Mouse (Mus musculus) lung, embryonic 15.5 days (tissue): ENCODE results near the gene Cfap299. TPM values are rescaled to one million over a fixed set of nuclear protein-coding genes. Genes with fewer than 3 reads are reported as not detected.
A peak's percentile ranks its signal among the peaks of the same experiment; 100 is the strongest.
"Not testable (repeated sequence)": the region's sequence is repeated elsewhere in the genome, so short reads cannot be mapped to it uniquely, and the experiment has no call there.

Experiments used
- ATAC-seq: fragments of 200-750 bp; cut with Nextera tagmentation; 2 replicates; pipeline ENCODE4 v1.8.0; 2017; ENCODE audit warnings: moderate number of reproducible peaks, borderline replicate concordance; ENCODE audit not compliant: low FRiP score, low TSS enrichment; ENCODE audit errors: extremely low read depth
- H3K27ac ChIP-seq: fragments of 300-500 bp; sonication (generic); 2 replicates; pipeline ENCODE4 v1.5.1; 2015; ENCODE audit warnings: moderate library complexity, mild to moderate bottlenecking, inconsistent platforms
- H3K27me3 ChIP-seq: fragments of 300-500 bp; sonication (generic); 2 replicates; pipeline ENCODE4 v1.6.1; 2015; ENCODE audit warnings: inconsistent platforms
- H3K36me3 ChIP-seq: fragments of 300-500 bp; sonication (generic); 2 replicates; pipeline ENCODE4 v1.6.1; 2015; ENCODE audit warnings: inconsistent platforms
- H3K4me1 ChIP-seq: fragments of 300-500 bp; sonication (generic); 2 replicates; pipeline ENCODE4 v1.6.1; 2015; ENCODE audit warnings: inconsistent platforms
- H3K4me2 ChIP-seq: fragments of 300-500 bp; sonication (generic); 2 replicates; pipeline ENCODE4 v1.6.1; 2015; ENCODE audit warnings: inconsistent platforms, mild to moderate bottlenecking, moderate library complexity
- H3K4me3 ChIP-seq: fragments of 300-500 bp; sonication (generic); 2 replicates; pipeline ENCODE4 v1.5.1; 2015; ENCODE audit warnings: mild to moderate bottlenecking, inconsistent platforms
- H3K9ac ChIP-seq: fragments of 300-500 bp; sonication (generic); 2 replicates; pipeline ENCODE4 v1.6.1; 2015; ENCODE audit warnings: inconsistent platforms
- H3K9me3 ChIP-seq: fragments of 300-500 bp; sonication (generic); 2 replicates; pipeline ENCODE4 v1.6.1; 2016; ENCODE audit warnings: inconsistent platforms
- WGBS: fragments of 180-500 bp; shearing (Covaris S2); methylation state at CpG from one replicate; pipeline ENCODE4 v1.1.7; 2015; 5-methylcytosine and 5-hydroxymethylcytosine counted together
- polyA plus RNA-seq: library from polyadenylated mRNA; unstranded; fragments of >200 nt; fragmentation: Nextera tagmentation; extraction: Ambion mirVana; gene quantifications from 2 replicates; pipeline ENCODE4 v1.2.1, GENCODE M21; 2015

Cfap299 gene
- polyA plus RNA-seq, 1 experiment from 2014 or later = 3.0 TPM

- no peak overlapping the region for H3K4me2 ChIP-seq
- no peaks in the 10 kb centered on the region for H3K36me3 ChIP-seq
- WGBS = 50% methylated on average over 4 of the region's 4 CpGs
- no peaks in the 10 kb centered on the region for H3K27me3 ChIP-seq
- no peak overlapping the region for H3K9ac ChIP-seq
- H3K4me1 ChIP-seq = peaks cover 33% of the 10 kb centered on the region
- H3K27ac ChIP-seq = peak overlapping the region; percentile 79
- H3K4me3 ChIP-seq = no peak overlapping the region
- ATAC-seq = no peak
- no peaks in the 10 kb centered on the region for H3K9me3 ChIP-seq
Observed at GRCm38 (mm10) chr5:98575471-98575834, 246.3 kb downstream of the Cfap299 start.

GRCm38 (mm10) chr5:98576538-98576937 is 247.4 kb downstream of the Cfap299 start:
- 33% methylated on average over 6 of the region's 6 CpGs for WGBS
- H3K4me3 ChIP-seq, H3K36me3 ChIP-seq, H3K4me2 ChIP-seq, H3K9ac ChIP-seq, H3K9me3 ChIP-seq, H3K27me3 ChIP-seq: not testable (repeated sequence)
- H3K27ac ChIP-seq = peak overlapping the region; percentile 79
- peak; percentile 47; the same call in 1 of the 2 replicates for ATAC-seq
- H3K4me1 ChIP-seq = peaks cover 34% of the 10 kb centered on the region

GRCm38 (mm10) chr5:98578398-98578797 is 249.3 kb downstream of the Cfap299 start:
- WGBS = 64% methylated on average over 2 of the region's 2 CpGs
- ATAC-seq = no peak

GRCm38 (mm10) chr5:98580811-98581210 is 251.7 kb downstream of the Cfap299 start:
- ATAC-seq = no peak
- WGBS = 32% methylated on average over 5 of the region's 5 CpGs

More at GRCm38 (mm10) chr5:98578398-98578797, 249.3 kb downstream of the Cfap299 start:
- Histone ChIP-seq H3K36me3 (no peaks in the 10 kb centered on the region), H3K27ac (no peak overlapping the region), H3K9ac (no peak overlapping the region), H3K4me3 (no peak overlapping the region), H3K9me3 (no peaks in the 10 kb centered on the region), H3K27me3 (no peaks in the 10 kb centered on the region), H3K4me1 (peaks cover 37% of the 10 kb centered on the region), H3K4me2 (no peak overlapping the region)

GRCm38 (mm10) chr5:98582051-98582450 is 252.9 kb downstream of the Cfap299 start:
- Histone ChIP-seq H3K4me1 (peaks cover 14% of the 10 kb centered on the region), H3K4me3 (no peak overlapping the region), H3K36me3 (no peaks in the 10 kb centered on the region), H3K9me3 (no peaks in the 10 kb centered on the region), H3K4me2 (no peak overlapping the region), H3K9ac (no peak overlapping the region), H3K27me3 (no peaks in the 10 kb centered on the region), H3K27ac (peak overlapping the region; percentile 58)
- peak; percentile 75; the same call in 1 of the 2 replicates for ATAC-seq
- WGBS = 22% methylated on average over 3 of the region's 3 CpGs

More at GRCm38 (mm10) chr5:98580811-98581210, 251.7 kb downstream of the Cfap299 start:
- Histone ChIP-seq H3K4me3 (no peak overlapping the region), H3K9me3 (no peaks in the 10 kb centered on the region), H3K9ac (no peak overlapping the region), H3K27ac (peak overlapping the region; percentile 55; the same call in 1 of the 2 replicates), H3K4me1 (peaks cover 26% of the 10 kb centered on the region), H3K27me3 (no peaks in the 10 kb centered on the region), H3K4me2 (no peak overlapping the region), H3K36me3 (no peaks in the 10 kb centered on the region)

- H3K9me3 ChIP-seq = no peaks in the 10 kb centered on the region
- H3K27ac ChIP-seq = no peak overlapping the region
- no peaks in the 10 kb centered on the region for H3K27me3 ChIP-seq
- no peak overlapping the region for H3K9ac ChIP-seq
- peaks cover 8% of the 10 kb centered on the region for H3K4me1 ChIP-seq
- no peak overlapping the region for H3K4me2 ChIP-seq
- H3K36me3 ChIP-seq = no peaks in the 10 kb centered on the region
- no peak overlapping the region for H3K4me3 ChIP-seq
- ATAC-seq = no peak
Observed at GRCm38 (mm10) chr5:98585915-98586314, 256.8 kb downstream of the Cfap299 start.

- Histone ChIP-seq H3K27ac (no peak overlapping the region), H3K36me3 (no peaks in the 10 kb centered on the region), H3K9me3 (no peaks in the 10 kb centered on the region), H3K4me1 (no peaks in the 10 kb centered on the region), H3K27me3 (no peaks in the 10 kb centered on the region), H3K4me2 (no peak overlapping the region), H3K4me3 (no peak overlapping the region), H3K9ac (no peak overlapping the region)
- WGBS = 89% methylated on average over 5 of the region's 5 CpGs
- no peak for ATAC-seq
Observed at GRCm38 (mm10) chr5:98613511-98613910, 284.4 kb downstream of the Cfap299 start.

GRCm38 (mm10) chr5:98616902-98617301 is 287.8 kb downstream of the Cfap299 start:
- no peaks in the 10 kb centered on the region for H3K9me3 ChIP-seq
- no peak overlapping the region for H3K9ac ChIP-seq
- no peak overlapping the region for H3K27ac ChIP-seq
- no peak overlapping the region for H3K4me3 ChIP-seq
- no peaks in the 10 kb centered on the region for H3K36me3 ChIP-seq
- no peak for ATAC-seq
- H3K27me3 ChIP-seq = no peaks in the 10 kb centered on the region
- H3K4me1 ChIP-seq = no peaks in the 10 kb centered on the region
- H3K4me2 ChIP-seq = no peak overlapping the region
- 71% methylated on average over 3 of the region's 3 CpGs for WGBS

- Histone ChIP-seq H3K27ac (no peak overlapping the region), H3K4me3 (no peak overlapping the region), H3K36me3 (no peaks in the 10 kb centered on the region), H3K27me3 (no peaks in the 10 kb centered on the region), H3K9me3 (no peaks in the 10 kb centered on the region), H3K4me1 (no peaks in the 10 kb centered on the region), H3K9ac (no peak overlapping the region), H3K4me2 (no peak overlapping the region)
- 61% methylated on average over 4 of the region's 4 CpGs for WGBS
- ATAC-seq = no peak
Observed at GRCm38 (mm10) chr5:98617416-98617815, 288.3 kb downstream of the Cfap299 start.

GRCm38 (mm10) chr5:98650345-98650744 is 321.2 kb downstream of the Cfap299 start:
- Histone ChIP-seq H3K27ac (no peak overlapping the region), H3K9me3 (no peaks in the 10 kb centered on the region), H3K27me3 (no peaks in the 10 kb centered on the region), H3K4me3 (no peak overlapping the region), H3K36me3 (no peaks in the 10 kb centered on the region), H3K4me2 (no peak overlapping the region), H3K9ac (no peak overlapping the region), H3K4me1 (no peaks in the 10 kb centered on the region)
- no peak for ATAC-seq

- Histone ChIP-seq H3K27ac (no peak overlapping the region), H3K4me2 (no peak overlapping the region), H3K9ac (no peak overlapping the region), H3K36me3 (no peaks in the 10 kb centered on the region), H3K4me3 (no peak overlapping the region), H3K9me3 (no peaks in the 10 kb centered on the region), H3K27me3 (no peaks in the 10 kb centered on the region), H3K4me1 (no peaks in the 10 kb centered on the region)
- WGBS = 37% methylated on average over 5 of the region's 5 CpGs
- ATAC-seq = peak; percentile 81; the same call in 1 of the 2 replicates
Observed at GRCm38 (mm10) chr5:98651049-98651448, 321.9 kb downstream of the Cfap299 start.

- Histone ChIP-seq H3K9ac (no peak overlapping the region), H3K4me3 (no peak overlapping the region), H3K36me3 (no peaks in the 10 kb centered on the region), H3K9me3 (no peaks in the 10 kb centered on the region), H3K4me1 (no peaks in the 10 kb centered on the region), H3K4me2 (no peak overlapping the region), H3K27me3 (no peaks in the 10 kb centered on the region), H3K27ac (no peak overlapping the region)
- no peak for ATAC-seq
- 88% methylated on average over 5 of the region's 5 CpGs for WGBS
Observed at GRCm38 (mm10) chr5:98688254-98688653, 359.1 kb downstream of the Cfap299 start.

- H3K36me3 ChIP-seq = no peaks in the 10 kb centered on the region
- ATAC-seq = no peak
- peaks cover 3% of the 10 kb centered on the region; the same call in 1 of the 2 replicates for H3K4me1 ChIP-seq
- H3K27me3 ChIP-seq = no peaks in the 10 kb centered on the region
- WGBS = 50% methylated on average over 5 of the region's 5 CpGs
- no peak overlapping the region for H3K4me2 ChIP-seq
- H3K9me3 ChIP-seq = no peaks in the 10 kb centered on the region
- H3K4me3 ChIP-seq = no peak overlapping the region
- no peak overlapping the region for H3K27ac ChIP-seq
- H3K9ac ChIP-seq = no peak overlapping the region
Observed at GRCm38 (mm10) chr5:98692070-98692469, 363.0 kb downstream of the Cfap299 start.
